Mouse (Mus musculus) spleen, adult 12 weeks (tissue): ENCODE measurements at regions not wholly inside any gene's neighbourhood (a gene's known extent, or its start where the extent isn't known, plus 50 kb on each side); places are given as distances from the start of the nearest gene placed in this dataset.
"Not testable (repeated sequence)": the region's sequence is repeated elsewhere in the genome, so short reads cannot be mapped to it uniquely, and the experiment has no call there.

ENCODE experiments used
- DNase-seq: peaks from one replicate; pipeline ENCODE4 v3.0.0; 2022; ENCODE audit warnings: low spot score

GRCm38 (mm10) chr8:96174996-96175395, 286.6 kb upstream of the Got2 start:
- no peak for DNase-seq

GRCm38 (mm10) chr8:96164933-96165332, 276.6 kb upstream of the Got2 start:
- DNase-seq: no peak

- no peak for DNase-seq
Observed at GRCm38 (mm10) chr8:96159899-96160298, 271.6 kb upstream of the Got2 start.

GRCm38 (mm10) chr8:96152496-96153250, 264.3 kb upstream of the Got2 start:
- peak; percentile 4 for DNase-seq

DNA sequence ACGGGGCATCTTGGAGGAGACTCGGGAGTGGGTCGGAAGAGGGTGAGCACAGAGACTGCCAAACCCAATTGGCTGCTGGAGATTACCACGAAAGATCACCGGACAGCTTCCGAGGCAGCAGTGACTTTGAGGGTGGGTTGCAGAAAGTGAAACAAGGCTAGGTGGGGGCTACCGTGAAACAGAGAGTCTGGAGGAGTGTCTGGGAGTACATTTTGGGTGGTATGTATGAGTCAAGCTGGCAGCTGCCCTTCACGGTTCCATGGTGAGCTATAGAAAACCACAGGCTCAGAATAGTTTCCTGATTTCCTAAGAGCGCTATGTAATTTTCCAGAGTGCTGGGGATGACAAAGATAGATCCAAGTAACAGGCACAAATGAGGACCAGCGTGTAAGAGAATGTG, 263.7 kb upstream of the Got2 start:
- no peak for DNase-seq

DNA sequence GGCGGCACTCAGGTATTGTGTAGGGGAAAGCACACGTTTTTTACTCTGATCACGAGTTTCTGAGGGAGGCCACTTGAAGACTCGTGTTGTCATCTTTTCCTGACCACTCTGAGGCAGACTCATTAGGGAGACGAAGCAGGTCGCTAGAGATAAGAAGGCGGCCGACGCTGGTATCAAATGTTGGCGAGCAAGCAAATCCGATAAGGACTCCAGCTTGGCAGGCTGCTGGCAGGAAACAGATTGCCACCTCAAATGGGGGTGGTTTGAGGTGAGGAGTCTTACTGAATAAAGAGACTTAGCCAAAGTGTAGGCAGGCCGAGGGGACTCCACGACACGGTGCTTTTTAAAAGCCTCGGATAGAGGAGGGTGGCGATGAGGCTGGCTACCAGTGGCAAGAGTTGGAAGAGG, 262.7 kb upstream of the Got2 start:
- DNase-seq: no peak

- no peak for DNase-seq
Observed at GRCm38 (mm10) chr8:96132183-96132582, 243.8 kb upstream of the Got2 start.

DNA sequence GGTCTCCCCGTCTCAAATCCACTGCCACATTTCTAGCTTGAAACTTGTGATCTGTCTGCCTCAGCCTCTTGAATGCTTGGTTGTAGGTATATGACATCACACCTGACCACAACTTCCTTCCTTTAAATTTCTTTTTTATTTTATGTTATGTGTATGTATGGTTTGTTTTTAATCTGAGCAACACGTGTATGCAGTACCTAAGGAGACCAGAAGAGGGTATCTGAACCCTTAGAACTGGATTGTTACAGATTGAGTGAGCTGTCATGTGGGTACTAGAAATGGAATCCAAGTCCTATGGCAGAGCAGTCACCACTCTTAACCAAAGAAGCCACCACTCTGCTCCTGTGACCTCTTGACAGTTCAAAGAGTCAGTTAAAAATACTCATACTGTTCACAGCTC, 240.0 kb upstream of the Got2 start:
- no peak for DNase-seq

- no peak for DNase-seq
Observed at GRCm38 (mm10) chr8:96100817-96101216, 212.5 kb upstream of the Got2 start.

GRCm38 (mm10) chr8:96092931-96093330, 204.6 kb upstream of the Got2 start:
- DNase-seq: no peak

DNA sequence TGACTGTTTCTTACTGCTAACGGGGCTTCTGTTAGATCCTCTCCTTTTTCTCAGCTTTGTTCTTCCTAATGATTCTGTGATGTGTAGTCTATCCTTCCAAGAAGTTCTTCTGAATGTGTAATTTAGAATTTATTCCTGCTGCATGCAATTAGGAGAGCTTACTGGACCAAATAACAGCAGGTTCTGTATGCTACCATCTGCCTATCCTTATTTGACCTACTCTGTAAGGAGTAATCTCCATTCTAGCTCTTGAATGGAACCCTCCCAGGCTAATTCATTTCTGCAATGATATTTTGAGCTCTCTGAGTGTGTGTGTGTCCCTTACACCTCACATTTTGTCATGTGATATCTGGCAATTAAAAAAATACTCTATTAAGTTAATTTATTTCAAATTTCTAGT, 201.9 kb upstream of the Got2 start:
- DNase-seq: no peak

- DNase-seq: no peak
Observed at GRCm38 (mm10) chr8:96068306-96068705, 180.0 kb upstream of the Got2 start.

GRCm38 (mm10) chr8:96047686-96048085, 159.3 kb upstream of the Got2 start:
- no peak for DNase-seq

- DNase-seq: no peak
Observed at GRCm38 (mm10) chr8:96042335-96042734, 154.0 kb upstream of the Got2 start.

- DNase-seq: no peak
Observed at GRCm38 (mm10) chr8:96040216-96040615, 151.9 kb upstream of the Got2 start.

DNA sequence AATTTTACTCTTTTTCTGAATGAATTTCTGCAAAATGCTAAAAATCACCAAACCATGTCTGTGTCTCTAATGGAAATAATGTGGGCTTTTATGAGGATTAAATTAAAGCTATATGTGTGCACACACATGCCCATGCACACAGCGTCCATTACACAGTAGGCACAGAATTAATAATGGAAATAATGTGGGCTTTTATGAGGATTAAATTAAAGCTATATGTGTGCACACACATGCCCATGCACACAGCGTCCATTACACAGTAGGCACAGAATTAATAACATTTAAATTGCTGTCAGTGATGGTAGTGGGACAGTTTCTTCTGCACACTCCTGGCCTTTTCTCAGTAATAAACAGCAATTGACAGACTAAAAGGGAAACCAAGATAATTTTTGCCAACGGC, 130.4 kb upstream of the Got2 start:
- DNase-seq: not testable (repeated sequence)

GRCm38 (mm10) chr8:96012002-96012401, 123.7 kb upstream of the Got2 start:
- DNase-seq: no peak

GRCm38 (mm10) chr8:95991826-95992463, 103.6 kb upstream of the Got2 start:
- DNase-seq: no peak

- no peak for DNase-seq
Observed at GRCm38 (mm10) chr8:95988616-95989380, 100.5 kb upstream of the Got2 start.

DNA sequence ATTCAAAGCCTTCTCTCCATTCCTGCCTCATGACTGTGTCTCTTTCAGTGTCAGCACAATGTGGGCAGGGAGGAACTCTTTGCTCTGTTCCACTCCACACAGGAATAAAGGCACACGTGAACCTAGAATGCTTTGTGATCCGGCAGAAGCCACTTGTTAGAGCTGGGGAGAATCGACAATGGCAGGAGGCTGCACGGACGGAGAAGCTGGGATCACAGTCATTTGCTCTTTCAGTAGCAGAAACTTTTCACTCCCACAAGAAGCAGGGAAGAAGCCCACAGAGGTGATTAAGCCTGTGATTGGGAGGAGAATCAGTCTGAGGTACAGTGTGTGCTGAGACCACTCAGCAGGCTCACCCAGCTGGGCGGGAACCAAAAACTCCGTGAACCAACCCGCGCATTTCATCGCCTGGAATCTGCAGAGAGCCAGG, 98.7 kb upstream of the Got2 start:
- no peak for DNase-seq

GRCm38 (mm10) chr8:95986410-95986809, 98.1 kb upstream of the Got2 start:
- no peak for DNase-seq

- DNase-seq: no peak
Observed at GRCm38 (mm10) chr8:95983690-95984089, 95.3 kb upstream of the Got2 start.

GRCm38 (mm10) chr8:95980405-95980804, 92.1 kb upstream of the Got2 start:
- DNase-seq: no peak
